1 mouse cellular context compared by ENCODE assay signal in the genomic region with DNA sequence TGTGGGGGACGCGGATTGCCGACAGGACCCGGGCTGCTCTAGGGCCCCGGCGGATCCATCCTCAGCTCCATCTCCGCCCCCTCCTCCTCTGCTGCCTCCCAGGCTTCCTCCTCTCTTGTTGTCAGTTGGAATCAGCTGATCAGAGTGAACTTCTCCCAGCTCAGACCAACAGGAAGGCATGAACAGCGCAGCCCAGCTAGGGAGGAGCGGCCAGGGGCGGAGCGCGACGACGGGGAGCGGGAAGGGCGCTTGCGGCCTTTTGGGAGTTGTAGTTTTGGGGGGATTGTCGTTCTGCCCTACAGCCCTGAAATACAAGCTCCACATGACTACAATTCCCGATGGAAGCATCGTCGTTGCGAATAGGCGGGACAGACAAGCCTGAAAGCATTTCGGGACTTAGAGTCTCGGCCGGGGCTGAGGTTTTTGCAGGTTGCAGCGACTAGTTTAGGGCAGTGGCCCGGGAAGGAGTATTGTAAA.
A peak's percentile ranks its signal among the peaks of the same experiment; 100 is the strongest.
TF ChIP-seq lines count a peak whose summit lies in the region.

Gene Zfyve1 (minus strand): TSS at position 198 of the 477 bp plus-strand sequence.

TF ChIP-seq in CH12.LX, 34 proteins besides CTCF, POLR2A, EP300 and RAD21 (continued from another document):
- 0 out of 2 replicates have a peak, but pooled peaks have one; percentile 28 for TF ChIP-seq MEF2A (IDR thresholded peaks at IDR 0.05; ENCODE audit: borderline replicate concordance, low read depth, low read length)
- no peak for TF ChIP-seq POLR2AphosphoS2 (IDR thresholded peaks at IDR 0.05; ENCODE audit: low read depth, low read length)
- TF ChIP-seq USF1 (IDR thresholded peaks at IDR 0.05; ENCODE audit: low read depth, low read length), result peak; percentile 31
- peak; percentile 85; the same call in 1 of the 2 replicates for TF ChIP-seq E2F4 (IDR thresholded peaks at IDR 0.05; ENCODE audit: insufficient replicate concordance, low read depth, low read length)
- TF ChIP-seq ETS1 (conservative IDR thresholded peaks at IDR 0.05; ENCODE audit: low read depth, low read length), result peak; percentile 49
- TF ChIP-seq MXI1 (IDR thresholded peaks at IDR 0.05; ENCODE audit: low read depth, low read length), result peak; percentile 88
- TF ChIP-seq HCFC1 (IDR thresholded peaks at IDR 0.05; ENCODE audit: low read depth, low read length), result peak; percentile 99
- no peak for TF ChIP-seq ZKSCAN1 (IDR thresholded peaks at IDR 0.05; ENCODE audit: borderline replicate concordance, low read depth, low read length)
- TF ChIP-seq MYC (IDR thresholded peaks at IDR 0.05; ENCODE audit: low read depth, low read length), result peak; percentile 65; the same call in 1 of the 2 replicates
- TF ChIP-seq IRF4 (IDR thresholded peaks at IDR 0.05; ENCODE audit: low read depth, low read length), result peak; percentile 49
TF ChIP-seq in CH12.LX: peak in this region for 18.
